Mouse (Mus musculus): ENCODE measurements around the gene Lars2.
"Not testable (repeated sequence)": the region's sequence is repeated elsewhere in the genome, so short reads cannot be mapped to it uniquely, and the experiment has no call there.

Lars2 gene

GRCm38 (mm10) chr9:123366708-123367385 is at the start of gene Lars2:
Gene Lars2 (plus strand): TSS chr9:123366927.
- ATAC-seq (ENCODE audit: insufficient number of reproducible peaks, low FRiP score, low TSS enrichment) = peak; percentile 97

GRCm38 (mm10) chr9:123326106-123326505 is 40.6 kb upstream of the Lars2 start:
- ATAC-seq (ENCODE audit: insufficient number of reproducible peaks, low FRiP score, low TSS enrichment) = no peak

- ATAC-seq (ENCODE audit: insufficient number of reproducible peaks, low FRiP score, low TSS enrichment) = no peak
Measured at GRCm38 (mm10) chr9:123328336-123328735, 38.4 kb upstream of the Lars2 start.

GRCm38 (mm10) chr9:123329831-123330230 is 36.9 kb upstream of the Lars2 start:
- ATAC-seq (ENCODE audit: insufficient number of reproducible peaks, low FRiP score, low TSS enrichment) = no peak

GRCm38 (mm10) chr9:123330271-123330670 is 36.5 kb upstream of the Lars2 start:
- not testable (repeated sequence) for ATAC-seq (ENCODE audit: insufficient number of reproducible peaks, low FRiP score, low TSS enrichment)

- no peak for ATAC-seq (ENCODE audit: insufficient number of reproducible peaks, low FRiP score, low TSS enrichment)
Measured at GRCm38 (mm10) chr9:123333479-123333878, 33.2 kb upstream of the Lars2 start.

GRCm38 (mm10) chr9:123335044-123335670 is 31.6 kb upstream of the Lars2 start:
- ATAC-seq (ENCODE audit: insufficient number of reproducible peaks, low FRiP score, low TSS enrichment) = no peak

GRCm38 (mm10) chr9:123339651-123340144 is 27.0 kb upstream of the Lars2 start:
- no peak for ATAC-seq (ENCODE audit: insufficient number of reproducible peaks, low FRiP score, low TSS enrichment)

GRCm38 (mm10) chr9:123341256-123341655 is 25.5 kb upstream of the Lars2 start:
- ATAC-seq (ENCODE audit: insufficient number of reproducible peaks, low FRiP score, low TSS enrichment) = no peak

- no peak for ATAC-seq (ENCODE audit: insufficient number of reproducible peaks, low FRiP score, low TSS enrichment)
Measured at GRCm38 (mm10) chr9:123343069-123343468, 23.7 kb upstream of the Lars2 start.

- ATAC-seq (ENCODE audit: insufficient number of reproducible peaks, low FRiP score, low TSS enrichment) = not testable (repeated sequence)
Measured at GRCm38 (mm10) chr9:123349286-123349685, 17.4 kb upstream of the Lars2 start.

GRCm38 (mm10) chr9:123359981-123360380 is 6.7 kb upstream of the Lars2 start:
- no peak for ATAC-seq (ENCODE audit: insufficient number of reproducible peaks, low FRiP score, low TSS enrichment)

- ATAC-seq (ENCODE audit: insufficient number of reproducible peaks, low FRiP score, low TSS enrichment) = no peak
Measured at GRCm38 (mm10) chr9:123365353-123365752, 1.4 kb upstream of the Lars2 start.

- peak; percentile 67; the same call in 1 of the 2 replicates for ATAC-seq (ENCODE audit: insufficient number of reproducible peaks, low FRiP score, low TSS enrichment)
Measured at GRCm38 (mm10) chr9:123365942-123366707, 602 bp upstream of the Lars2 start.

GRCm38 (mm10) chr9:123367636-123368035 is 909 bp downstream of the Lars2 start:
- no peak for ATAC-seq (ENCODE audit: insufficient number of reproducible peaks, low FRiP score, low TSS enrichment)

- ATAC-seq (ENCODE audit: insufficient number of reproducible peaks, low FRiP score, low TSS enrichment) = no peak
Measured at GRCm38 (mm10) chr9:123382399-123382798, 15.7 kb downstream of the Lars2 start.

- peak; percentile 86 for ATAC-seq (ENCODE audit: insufficient number of reproducible peaks, low FRiP score, low TSS enrichment)
Measured at GRCm38 (mm10) chr9:123384696-123385095, 18.0 kb downstream of the Lars2 start.

GRCm38 (mm10) chr9:123385352-123386198 is 18.8 kb downstream of the Lars2 start:
- ATAC-seq (ENCODE audit: insufficient number of reproducible peaks, low FRiP score, low TSS enrichment) = no peak

GRCm38 (mm10) chr9:123386347-123386746 is 19.6 kb downstream of the Lars2 start:
- ATAC-seq (ENCODE audit: insufficient number of reproducible peaks, low FRiP score, low TSS enrichment) = no peak
